Mouse (Mus musculus): ENCODE measurements around the gene Hephl1. TPM values are rescaled to one million over a fixed set of nuclear protein-coding genes. Genes with fewer than 3 reads are reported as not detected.

Hephl1 gene
- polyA plus RNA-seq, 1 experiment from 2014 or later: not detected

DNA sequence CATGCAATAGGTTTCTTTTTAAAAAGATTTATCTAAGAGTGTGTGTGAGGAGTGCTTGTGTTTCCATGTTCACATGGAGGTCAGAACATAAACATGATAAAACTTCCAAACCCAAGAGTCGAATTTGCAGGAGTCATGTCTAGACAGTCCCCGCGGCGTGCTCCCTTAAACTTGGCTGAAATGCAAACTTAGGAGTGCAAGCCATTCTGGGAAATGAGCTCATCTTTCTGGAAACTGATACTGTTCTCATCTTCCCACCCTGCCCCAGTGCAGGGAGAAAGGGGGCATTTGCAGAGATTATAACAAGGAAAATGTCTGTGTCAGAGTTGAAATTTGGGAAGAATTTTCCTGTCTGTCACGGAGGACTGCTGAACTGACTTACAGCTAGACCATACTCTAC, 72.1 kb downstream of the Hephl1 start:
- Histone ChIP-seq H3K27me3 (replicated peaks; ENCODE audit: control insufficient read depth, insufficient read depth, low read length) (no peaks in the 10 kb centered on the region), H3K4me2 (ENCODE audit: low read length) (no peak overlapping the region), H3K4me1 (replicated peaks; ENCODE audit: control insufficient read depth, insufficient read depth, low read length) (peaks cover 33% of the 10 kb centered on the region), H3K27ac (ENCODE audit: low read length) (no peak overlapping the region), H3K4me3 (replicated peaks; ENCODE audit: low read length) (no peak overlapping the region), H3K9ac (replicated peaks; ENCODE audit: low read depth, low read length) (no peak overlapping the region), H3K36me3 (ENCODE audit: control insufficient read depth, insufficient read depth) (no peaks in the 10 kb centered on the region), H3K9me3 (ENCODE audit: control insufficient read depth, low read length) (no peaks in the 10 kb centered on the region)
- no peak for ATAC-seq
- WGBS: 96% methylated on average over 5 of the region's 5 CpGs

DNA sequence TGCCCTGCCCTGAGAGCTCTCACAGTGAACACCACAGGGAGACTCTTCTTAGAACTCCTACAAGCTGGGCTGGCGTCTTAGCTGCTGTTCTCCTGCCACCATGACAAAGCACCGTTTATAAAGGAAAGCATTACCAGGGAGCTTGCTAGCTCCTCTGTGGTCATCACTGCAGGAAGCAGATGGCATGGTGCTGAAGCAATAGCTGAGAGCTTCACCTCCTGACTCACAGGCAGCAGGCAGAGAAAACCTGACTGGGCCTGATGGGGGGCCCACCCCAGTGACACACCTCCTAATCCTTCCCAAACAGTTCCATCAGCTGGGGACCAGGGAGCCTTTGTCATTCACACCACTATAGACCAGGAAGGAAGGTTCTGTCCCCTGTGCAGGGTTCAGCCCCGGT, 74.2 kb downstream of the Hephl1 start:
- WGBS: 58% methylated on average over 3 of the region's 3 CpGs
- H3K4me1 ChIP-seq (replicated peaks; ENCODE audit: control insufficient read depth, insufficient read depth, low read length): peaks cover 16% of the 10 kb centered on the region
- no peak for ATAC-seq

DNA sequence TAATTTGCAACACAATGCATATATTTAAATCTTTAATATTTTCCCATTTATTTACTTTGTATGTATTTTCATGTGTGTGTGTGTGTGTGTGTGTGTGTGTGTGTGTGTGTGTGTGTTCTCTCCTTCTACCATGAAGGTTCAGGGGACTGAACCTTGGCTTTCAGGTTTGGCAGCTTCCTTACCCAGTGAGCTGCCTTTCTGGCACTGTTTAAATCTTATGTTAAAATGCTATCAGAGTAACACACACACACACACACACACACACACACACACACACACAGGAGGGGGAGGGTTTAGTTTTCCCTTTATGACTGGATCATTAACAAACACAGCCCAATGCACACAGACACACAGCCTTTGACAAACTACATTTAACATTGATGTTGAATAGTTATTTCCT, 74.7 kb downstream of the Hephl1 start:
- Histone ChIP-seq H3K4me3 (replicated peaks; ENCODE audit: low read length) (no peak overlapping the region), H3K27ac (ENCODE audit: low read length) (no peak overlapping the region), H3K9ac (replicated peaks; ENCODE audit: low read depth, low read length) (no peak overlapping the region), H3K27me3 (replicated peaks; ENCODE audit: control insufficient read depth, insufficient read depth, low read length) (no peaks in the 10 kb centered on the region), H3K9me3 (ENCODE audit: control insufficient read depth, low read length) (no peaks in the 10 kb centered on the region), H3K4me1 (replicated peaks; ENCODE audit: control insufficient read depth, insufficient read depth, low read length) (peaks cover 12% of the 10 kb centered on the region), H3K36me3 (ENCODE audit: control insufficient read depth, insufficient read depth) (no peaks in the 10 kb centered on the region), H3K4me2 (ENCODE audit: low read length) (no peak overlapping the region)
- no peak for ATAC-seq

More for the DNA sequence above, 74.2 kb downstream of the Hephl1 start:
- Histone ChIP-seq H3K4me2 (ENCODE audit: low read length) (no peak overlapping the region), H3K4me3 (replicated peaks; ENCODE audit: low read length) (no peak overlapping the region), H3K27me3 (replicated peaks; ENCODE audit: control insufficient read depth, insufficient read depth, low read length) (no peaks in the 10 kb centered on the region), H3K27ac (ENCODE audit: low read length) (no peak overlapping the region), H3K9me3 (ENCODE audit: control insufficient read depth, low read length) (no peaks in the 10 kb centered on the region), H3K36me3 (ENCODE audit: control insufficient read depth, insufficient read depth) (no peaks in the 10 kb centered on the region), H3K9ac (replicated peaks; ENCODE audit: low read depth, low read length) (no peak overlapping the region)

- no peaks in the 10 kb centered on the region for H3K27me3 ChIP-seq (replicated peaks; ENCODE audit: control insufficient read depth, insufficient read depth, low read length)
- no peaks in the 10 kb centered on the region for H3K9me3 ChIP-seq (ENCODE audit: control insufficient read depth, low read length)
- H3K9ac ChIP-seq (replicated peaks; ENCODE audit: low read depth, low read length): no peak overlapping the region
- H3K36me3 ChIP-seq (ENCODE audit: control insufficient read depth, insufficient read depth): no peaks in the 10 kb centered on the region
- no peak overlapping the region for H3K4me2 ChIP-seq (ENCODE audit: low read length)
- 33% methylated on average over 4 of the region's 4 CpGs for WGBS
- no peak overlapping the region for H3K4me3 ChIP-seq (replicated peaks; ENCODE audit: low read length)
- ATAC-seq: no peak; the same call in 1 of the 2 replicates
- H3K4me1 ChIP-seq (replicated peaks; ENCODE audit: control insufficient read depth, insufficient read depth, low read length): peaks cover 8% of the 10 kb centered on the region
- no peak overlapping the region for H3K27ac ChIP-seq (ENCODE audit: low read length)
Observed at GRCm38 (mm10) chr9:15036807-15037206, 75.1 kb downstream of the Hephl1 start.

DNA sequence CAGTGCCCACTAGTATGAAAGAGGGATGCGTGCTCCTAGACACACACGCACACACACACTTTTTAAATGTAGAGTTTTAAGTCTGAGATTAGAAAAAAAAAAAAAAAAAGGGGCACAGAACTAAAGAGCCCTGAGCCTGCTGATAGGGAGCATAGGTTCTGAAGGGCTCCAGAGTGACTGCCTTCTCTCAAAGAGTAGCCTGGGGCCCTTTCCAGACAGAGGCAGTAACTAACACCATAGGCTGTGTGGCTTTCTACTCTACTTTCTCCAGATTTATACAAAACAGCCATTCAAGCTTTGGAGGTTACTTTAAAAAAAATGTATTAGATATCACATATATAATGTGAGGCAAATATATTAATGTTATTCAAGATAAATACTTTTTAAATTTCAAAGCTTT, 75.5 kb downstream of the Hephl1 start:
- no peaks in the 10 kb centered on the region for H3K27me3 ChIP-seq (replicated peaks; ENCODE audit: control insufficient read depth, insufficient read depth, low read length)
- H3K4me1 ChIP-seq (replicated peaks; ENCODE audit: control insufficient read depth, insufficient read depth, low read length): peaks cover 8% of the 10 kb centered on the region
- H3K27ac ChIP-seq (ENCODE audit: low read length): no peak overlapping the region
- no peak overlapping the region for H3K9ac ChIP-seq (replicated peaks; ENCODE audit: low read depth, low read length)
- H3K4me3 ChIP-seq (replicated peaks; ENCODE audit: low read length): no peak overlapping the region
- H3K4me2 ChIP-seq (ENCODE audit: low read length): no peak overlapping the region
- no peak for ATAC-seq
- H3K36me3 ChIP-seq (ENCODE audit: control insufficient read depth, insufficient read depth): peaks cover 4% of the 10 kb centered on the region; the same call in 1 of the 2 replicates
- H3K9me3 ChIP-seq (ENCODE audit: control insufficient read depth, low read length): no peaks in the 10 kb centered on the region
- 94% methylated on average over 2 of the region's 2 CpGs for WGBS

DNA sequence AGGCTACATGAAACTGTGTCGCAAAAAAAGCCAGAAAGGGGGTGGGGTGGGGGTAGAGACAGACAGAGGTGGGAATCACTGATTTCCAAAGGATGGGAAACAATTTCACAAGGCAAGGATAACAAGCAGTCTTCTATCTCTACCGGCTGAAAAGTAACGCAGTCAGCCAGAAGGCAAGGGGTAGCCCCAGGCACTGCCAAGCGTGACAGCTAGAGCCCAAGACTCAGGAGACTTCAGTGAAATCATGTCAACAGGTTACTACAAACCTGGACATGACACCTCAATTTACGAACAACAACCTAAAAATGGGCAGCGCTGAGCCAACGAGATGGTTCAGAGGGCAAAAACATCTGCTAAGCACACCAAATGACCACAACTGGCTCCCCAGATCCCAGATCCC, 75.9 kb downstream of the Hephl1 start:
- H3K4me1 ChIP-seq (replicated peaks; ENCODE audit: control insufficient read depth, insufficient read depth, low read length): peaks cover 4% of the 10 kb centered on the region
- no peak for ATAC-seq
- WGBS: 94% methylated on average over 7 of the region's 7 CpGs
- H3K9me3 ChIP-seq (ENCODE audit: control insufficient read depth, low read length): no peaks in the 10 kb centered on the region
- no peak overlapping the region for H3K9ac ChIP-seq (replicated peaks; ENCODE audit: low read depth, low read length)
- no peak overlapping the region for H3K4me3 ChIP-seq (replicated peaks; ENCODE audit: low read length)
- no peak overlapping the region for H3K4me2 ChIP-seq (ENCODE audit: low read length)
- no peak overlapping the region for H3K27ac ChIP-seq (ENCODE audit: low read length)
- H3K27me3 ChIP-seq (replicated peaks; ENCODE audit: control insufficient read depth, insufficient read depth, low read length): no peaks in the 10 kb centered on the region
- H3K36me3 ChIP-seq (ENCODE audit: control insufficient read depth, insufficient read depth): peaks cover 4% of the 10 kb centered on the region; the same call in 1 of the 2 replicates

DNA sequence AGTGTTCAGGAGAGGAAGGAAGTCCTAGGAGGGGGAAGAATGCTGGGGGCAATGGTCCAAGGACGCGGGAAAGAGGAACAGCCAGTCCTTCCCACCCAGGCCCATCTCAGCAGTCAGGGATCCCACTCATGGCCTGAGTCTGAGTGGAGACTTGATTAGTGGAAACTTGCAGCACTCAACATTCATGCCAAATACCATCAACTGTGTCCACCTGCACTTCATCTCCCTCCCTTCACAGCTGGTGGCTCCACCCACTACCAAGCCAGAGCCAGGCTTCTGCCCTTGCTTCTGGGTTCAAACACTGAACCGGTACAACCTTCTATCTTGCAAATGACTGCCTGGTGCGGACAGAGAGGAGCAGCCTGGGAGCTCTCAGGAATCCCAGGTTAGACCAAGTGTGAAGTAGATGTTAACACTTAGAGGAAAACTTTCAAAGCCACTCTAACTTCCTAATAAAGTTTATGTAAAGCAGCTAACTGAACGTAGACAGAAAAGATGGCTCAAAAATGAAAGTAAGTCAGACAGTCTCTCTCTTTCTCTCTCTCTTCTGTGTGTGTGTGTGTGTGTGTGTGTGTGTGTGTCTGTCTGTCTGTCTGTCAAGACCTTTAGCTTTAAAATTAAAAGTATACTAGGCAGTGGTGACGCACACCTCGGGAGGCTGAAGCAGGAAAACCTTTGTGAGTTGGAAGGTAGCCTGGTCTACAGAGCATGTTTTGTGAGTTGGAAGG, 77.2 kb downstream of the Hephl1 start:
- Histone ChIP-seq H3K4me1 (replicated peaks; ENCODE audit: control insufficient read depth, insufficient read depth, low read length) (peaks cover 9% of the 10 kb centered on the region), H3K27ac (ENCODE audit: low read length) (no peak overlapping the region), H3K36me3 (ENCODE audit: control insufficient read depth, insufficient read depth) (peaks cover 4% of the 10 kb centered on the region; the same call in 1 of the 2 replicates), H3K9ac (replicated peaks; ENCODE audit: low read depth, low read length) (no peak overlapping the region), H3K4me2 (ENCODE audit: low read length) (no peak overlapping the region), H3K4me3 (replicated peaks; ENCODE audit: low read length) (no peak overlapping the region), H3K9me3 (ENCODE audit: control insufficient read depth, low read length) (no peaks in the 10 kb centered on the region), H3K27me3 (replicated peaks; ENCODE audit: control insufficient read depth, insufficient read depth, low read length) (no peaks in the 10 kb centered on the region)
- WGBS: 90% methylated on average over 7 of the region's 7 CpGs
- ATAC-seq: no peak

DNA sequence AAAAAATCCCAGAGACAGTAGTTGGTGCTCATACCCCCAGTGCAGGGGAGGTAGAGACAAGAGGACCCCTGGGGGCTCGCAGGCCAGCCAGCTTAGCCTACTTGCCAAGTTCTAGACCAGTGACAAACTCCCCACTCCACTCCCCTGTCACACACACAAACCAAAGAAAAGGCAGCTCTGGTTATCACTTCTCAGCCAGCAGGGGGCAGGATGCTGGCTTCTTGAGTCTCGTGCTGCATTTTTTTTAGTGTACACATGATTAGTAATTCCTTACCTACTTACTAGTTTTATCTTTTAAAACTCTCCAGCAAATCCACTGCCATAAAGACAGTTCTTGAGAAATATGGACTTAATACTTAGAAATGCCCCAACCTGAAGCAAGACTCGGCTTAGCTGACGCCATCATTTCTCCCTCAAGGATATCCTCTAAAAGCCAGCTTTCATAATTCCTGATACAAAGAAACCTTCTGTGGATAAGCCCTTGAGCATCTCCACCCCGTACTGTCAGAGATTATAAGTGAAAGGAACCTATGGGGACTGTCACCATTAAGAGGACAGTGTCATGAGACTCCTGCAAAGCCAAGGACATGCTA, 78.2 kb downstream of the Hephl1 start:
- Histone ChIP-seq H3K9ac (replicated peaks; ENCODE audit: low read depth, low read length) (no peak overlapping the region), H3K4me1 (replicated peaks; ENCODE audit: control insufficient read depth, insufficient read depth, low read length) (peaks cover 9% of the 10 kb centered on the region)
- WGBS: 69% methylated on average over 5 of the region's 5 CpGs

DNA sequence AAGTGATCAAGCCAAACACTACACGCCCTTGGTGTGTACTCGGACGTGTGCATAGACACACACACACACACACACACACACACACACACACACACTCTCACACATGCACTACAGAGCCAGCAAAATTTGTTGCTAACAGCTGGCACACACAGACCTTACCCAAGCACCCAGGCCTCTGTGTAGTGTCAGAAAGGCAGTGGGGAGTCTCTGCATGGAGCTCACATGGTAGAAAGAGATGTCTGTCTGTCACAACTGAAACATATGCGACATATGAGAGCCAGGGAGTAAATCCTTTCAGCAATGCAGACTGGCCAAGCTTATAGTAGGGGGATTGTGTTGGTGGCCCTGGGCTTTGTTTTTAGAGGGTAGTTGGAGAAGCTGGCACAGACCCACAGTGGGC, 79.1 kb downstream of the Hephl1 start:
- no peak for ATAC-seq
- Histone ChIP-seq H3K27ac (ENCODE audit: low read length) (no peak overlapping the region), H3K9ac (replicated peaks; ENCODE audit: low read depth, low read length) (no peak overlapping the region), H3K4me3 (replicated peaks; ENCODE audit: low read length) (no peak overlapping the region), H3K27me3 (replicated peaks; ENCODE audit: control insufficient read depth, insufficient read depth, low read length) (no peaks in the 10 kb centered on the region), H3K9me3 (ENCODE audit: control insufficient read depth, low read length) (no peaks in the 10 kb centered on the region), H3K4me1 (replicated peaks; ENCODE audit: control insufficient read depth, insufficient read depth, low read length) (peaks cover 9% of the 10 kb centered on the region), H3K36me3 (ENCODE audit: control insufficient read depth, insufficient read depth) (peaks cover 4% of the 10 kb centered on the region; the same call in 1 of the 2 replicates), H3K4me2 (ENCODE audit: low read length) (no peak overlapping the region)
- WGBS: 89% methylated on average over 4 of the region's 4 CpGs

More for the DNA sequence above, 78.2 kb downstream of the Hephl1 start:
- no peak overlapping the region for H3K27ac ChIP-seq (ENCODE audit: low read length)
- ATAC-seq: no peak
- no peak overlapping the region for H3K4me3 ChIP-seq (replicated peaks; ENCODE audit: low read length)
- H3K36me3 ChIP-seq (ENCODE audit: control insufficient read depth, insufficient read depth): peaks cover 4% of the 10 kb centered on the region; the same call in 1 of the 2 replicates
- no peaks in the 10 kb centered on the region for H3K9me3 ChIP-seq (ENCODE audit: control insufficient read depth, low read length)
- no peaks in the 10 kb centered on the region for H3K27me3 ChIP-seq (replicated peaks; ENCODE audit: control insufficient read depth, insufficient read depth, low read length)
- H3K4me2 ChIP-seq (ENCODE audit: low read length): no peak overlapping the region

All from forebrain, embryonic 16.5 days (tissue).